Mouse (Mus musculus) midbrain, embryonic 12.5 days (tissue): ENCODE measurements around the gene Gatd1. TPM values are rescaled to one million over a fixed set of nuclear protein-coding genes. Genes with fewer than 3 reads are reported as not detected.

Experiments used
- ATAC-seq: fragments of 200-750 bp; cut with Nextera tagmentation; 2 replicates; pipeline ENCODE4 v1.8.0; 2017; ENCODE audit warnings: low read depth, moderate TSS enrichment, moderate library complexity; ENCODE audit not compliant: low FRiP score
- H3K27ac ChIP-seq: fragments of 300-500 bp; sonication (generic); replicated peaks from 2 replicates; pipeline ENCODE4 v1.5.1; 2016; ENCODE audit warnings: mild to moderate bottlenecking
- H3K27me3 ChIP-seq: fragments of 300-500 bp; sonication (generic); 2 replicates; pipeline ENCODE4 v1.6.1; 2016; ENCODE audit warnings: mild to moderate bottlenecking
- H3K36me3 ChIP-seq: fragments of 300-500 bp; sonication (generic); 2 replicates; pipeline ENCODE4 v1.6.1; 2016
- H3K4me1 ChIP-seq: fragments of 300-500 bp; sonication (generic); 2 replicates; pipeline ENCODE4 v1.6.1; 2016
- H3K4me2 ChIP-seq: fragments of 300-500 bp; sonication (generic); replicated peaks from 2 replicates; pipeline ENCODE4 v1.6.1; 2016; ENCODE audit warnings: mild to moderate bottlenecking, moderate library complexity
- H3K4me3 ChIP-seq: fragments of 300-500 bp; sonication (generic); 2 replicates; pipeline ENCODE4 v1.5.1; 2016; ENCODE audit warnings: mild to moderate bottlenecking
- H3K9ac ChIP-seq: fragments of 300-500 bp; sonication (generic); replicated peaks from 2 replicates; pipeline ENCODE4 v1.6.1; 2016; ENCODE audit warnings: mild to moderate bottlenecking, moderate library complexity
- H3K9me3 ChIP-seq: fragments of 300-500 bp; sonication (generic); 2 replicates; pipeline ENCODE4 v1.6.1; 2016; ENCODE audit warnings: mild to moderate bottlenecking
- WGBS: fragments of 180-500 bp; shearing (Covaris S2); methylation state at CpG from one replicate; pipeline ENCODE4 v1.1.7; 2016; 5-methylcytosine and 5-hydroxymethylcytosine counted together
- polyA plus RNA-seq: library from polyadenylated mRNA; unstranded; fragments of >200 nt; fragmentation: Nextera tagmentation; extraction: Ambion mirVana; gene quantifications from 2 replicates; pipeline ENCODE4 v1.2.1, GENCODE M21; 2016

Gatd1 gene
- polyA plus RNA-seq, 1 experiment from 2014 or later: 48.2 TPM

- Histone ChIP-seq H3K4me3 (no peak overlapping the region), H3K27ac (no peak overlapping the region), H3K9ac (no peak overlapping the region), H3K4me1 (peaks cover 12% of the 10 kb centered on the region), H3K9me3 (no peaks in the 10 kb centered on the region), H3K36me3 (peaks cover 29% of the 10 kb centered on the region), H3K27me3 (peaks cover 8% of the 10 kb centered on the region), H3K4me2 (no peak overlapping the region)
- 91% methylated on average over 7 of the region's 7 CpGs for WGBS
- no peak for ATAC-seq
Measured at GRCm38 (mm10) chr7:141394158-141394557, 19.8 kb downstream of the Gatd1 start.

GRCm38 (mm10) chr7:141392552-141393222 lies 21.2 kb downstream of the Gatd1 start:
- H3K9ac ChIP-seq: peak overlapping the region; percentile 69
- H3K27ac ChIP-seq: peak overlapping the region; percentile 79
- peaks cover 16% of the 10 kb centered on the region for H3K27me3 ChIP-seq
- H3K4me1 ChIP-seq: peaks cover 12% of the 10 kb centered on the region
- peak overlapping the region; percentile 76 for H3K4me2 ChIP-seq
- H3K4me3 ChIP-seq: peak overlapping the region; percentile 75
- WGBS: 27% methylated on average over 9 of the region's 9 CpGs
- peaks cover 14% of the 10 kb centered on the region for H3K36me3 ChIP-seq
- no peak; the same call in none of the 2 replicates for ATAC-seq
- H3K9me3 ChIP-seq: no peaks in the 10 kb centered on the region

- H3K9ac ChIP-seq: peak within 1 kb of the TSS; percentile 69
- peak within 1 kb of the TSS; percentile 75 for H3K4me3 ChIP-seq
- peaks cover 12% of the 10 kb centered on the region for H3K4me1 ChIP-seq
- no peaks in the 10 kb centered on the region for H3K9me3 ChIP-seq
- H3K36me3 ChIP-seq: peaks cover 11% of the 10 kb centered on the region
- H3K27ac ChIP-seq: peak within 1 kb of the TSS; percentile 79
- H3K4me2 ChIP-seq: peak within 1 kb of the TSS; percentile 76
- under 1% methylated on average over 57 of the region's 57 CpGs for WGBS
- peaks cover 16% of the 10 kb centered on the region for H3K27me3 ChIP-seq
- ATAC-seq: peak; percentile 93
Measured at GRCm38 (mm10) chr7:141391625-141392551, 22.0 kb downstream of the Gatd1 start, which contains the start of gene Taldo1. Gene Taldo1, plus strand, starts transcription at chr7:141392199.

GRCm38 (mm10) chr7:141390326-141391259 lies 23.3 kb downstream of the Gatd1 start:
- ATAC-seq: no peak
- H3K4me2 ChIP-seq: 0 out of 2 replicates have a peak overlapping the region, but pooled peaks have one; percentile 76
- no peak overlapping the region for H3K9ac ChIP-seq
- WGBS: 57% methylated on average over 9 of the region's 9 CpGs
- peaks cover 16% of the 10 kb centered on the region for H3K27me3 ChIP-seq
- H3K27ac ChIP-seq: no peak overlapping the region
- no peaks in the 10 kb centered on the region; the same call in 1 of the 2 replicates for H3K36me3 ChIP-seq
- H3K4me3 ChIP-seq: no peak overlapping the region
- H3K9me3 ChIP-seq: no peaks in the 10 kb centered on the region
- peaks cover 12% of the 10 kb centered on the region for H3K4me1 ChIP-seq

GRCm38 (mm10) chr7:141388487-141389109 lies 25.3 kb downstream of the Gatd1 start:
- no peak overlapping the region for H3K27ac ChIP-seq

GRCm38 (mm10) chr7:141387807-141388486 lies 26.0 kb downstream of the Gatd1 start:
- WGBS: 68% methylated on average over 2 of the region's 2 CpGs
- Histone ChIP-seq H3K27me3 (peaks cover 21% of the 10 kb centered on the region), H3K27ac (no peak overlapping the region), H3K9ac (no peak overlapping the region), H3K4me3 (no peak overlapping the region), H3K36me3 (no peaks in the 10 kb centered on the region), H3K4me1 (peaks cover 6% of the 10 kb centered on the region), H3K9me3 (no peaks in the 10 kb centered on the region), H3K4me2 (no peak overlapping the region)
- ATAC-seq: no peak

More at GRCm38 (mm10) chr7:141388487-141389109, 25.3 kb downstream of the Gatd1 start:
- no peak overlapping the region for H3K4me2 ChIP-seq
- H3K4me1 ChIP-seq: peaks cover 10% of the 10 kb centered on the region
- H3K4me3 ChIP-seq: no peak overlapping the region
- no peaks in the 10 kb centered on the region for H3K36me3 ChIP-seq
- no peak overlapping the region for H3K9ac ChIP-seq
- no peak for ATAC-seq
- no peaks in the 10 kb centered on the region for H3K9me3 ChIP-seq
- WGBS: 62% methylated on average over 3 of the region's 3 CpGs
- H3K27me3 ChIP-seq: peaks cover 21% of the 10 kb centered on the region

GRCm38 (mm10) chr7:141381068-141381835 lies 32.7 kb downstream of the Gatd1 start:
- Histone ChIP-seq H3K27me3 (peaks cover 5% of the 10 kb centered on the region), H3K4me2 (no peak overlapping the region), H3K9me3 (no peaks in the 10 kb centered on the region), H3K4me3 (no peak overlapping the region), H3K36me3 (no peaks in the 10 kb centered on the region), H3K4me1 (no peaks in the 10 kb centered on the region), H3K27ac (no peak overlapping the region), H3K9ac (no peak overlapping the region)
- WGBS: 83% methylated on average over 4 of the region's 4 CpGs
- no peak for ATAC-seq

GRCm38 (mm10) chr7:141379584-141379983 lies 34.4 kb downstream of the Gatd1 start:
- H3K27ac ChIP-seq: no peak overlapping the region
- ATAC-seq: no peak
- H3K4me1 ChIP-seq: no peaks in the 10 kb centered on the region
- H3K9me3 ChIP-seq: no peaks in the 10 kb centered on the region
- peaks cover 5% of the 10 kb centered on the region; the same call in 1 of the 2 replicates for H3K27me3 ChIP-seq
- no peaks in the 10 kb centered on the region for H3K36me3 ChIP-seq
- no peak overlapping the region for H3K4me2 ChIP-seq
- H3K4me3 ChIP-seq: no peak overlapping the region
- WGBS: 73% methylated on average over 4 of the region's 4 CpGs
- no peak overlapping the region for H3K9ac ChIP-seq

GRCm38 (mm10) chr7:141374399-141374798 lies 39.5 kb downstream of the Gatd1 start:
- ATAC-seq: no peak
- no peak overlapping the region for H3K27ac ChIP-seq
- no peaks in the 10 kb centered on the region for H3K36me3 ChIP-seq

GRCm38 (mm10) chr7:141373611-141374010 lies 40.3 kb downstream of the Gatd1 start:
- ATAC-seq: no peak
- Histone ChIP-seq H3K27me3 (no peaks in the 10 kb centered on the region), H3K36me3 (no peaks in the 10 kb centered on the region), H3K4me1 (no peaks in the 10 kb centered on the region; the same call in 1 of the 2 replicates), H3K27ac (no peak overlapping the region), H3K9me3 (no peaks in the 10 kb centered on the region), H3K9ac (no peak overlapping the region), H3K4me2 (no peak overlapping the region), H3K4me3 (no peak overlapping the region)
- WGBS: 40% methylated on average over 6 of the region's 6 CpGs

More at GRCm38 (mm10) chr7:141374399-141374798, 39.5 kb downstream of the Gatd1 start:
- Histone ChIP-seq H3K4me1 (no peaks in the 10 kb centered on the region; the same call in 1 of the 2 replicates), H3K9me3 (no peaks in the 10 kb centered on the region), H3K9ac (no peak overlapping the region), H3K4me2 (no peak overlapping the region), H3K4me3 (no peak overlapping the region), H3K27me3 (no peaks in the 10 kb centered on the region)
